Mouse (Mus musculus) neural tube, embryonic 15.5 days (tissue): Measurements from ENCODE around the gene Tbpl1. TPM values are rescaled to one million over a fixed set of nuclear protein-coding genes. Genes with fewer than 3 reads are reported as not detected.

ENCODE experiments used
- ATAC-seq: fragments of 200-750 bp; cut with Nextera tagmentation; 2 replicates; pipeline ENCODE4 v1.8.0; 2017; ENCODE audit warnings: mild to moderate bottlenecking, moderate TSS enrichment, moderate library complexity; ENCODE audit not compliant: low FRiP score
- H3K27ac ChIP-seq: fragments of 300-500 bp; sonication (generic); replicated peaks from 2 replicates; pipeline ENCODE4 v1.5.1; 2015; ENCODE audit warnings: mild to moderate bottlenecking, inconsistent platforms
- H3K27me3 ChIP-seq: fragments of 300-500 bp; sonication (generic); replicated peaks from 2 replicates; pipeline ENCODE4 v1.6.1; 2015; ENCODE audit warnings: inconsistent platforms
- H3K36me3 ChIP-seq: fragments of 300-500 bp; sonication (generic); 2 replicates; pipeline ENCODE4 v1.6.1; 2015; ENCODE audit warnings: inconsistent platforms
- H3K4me1 ChIP-seq: fragments of 300-500 bp; sonication (generic); 2 replicates; pipeline ENCODE4 v1.6.1; 2015; ENCODE audit warnings: inconsistent platforms
- H3K4me2 ChIP-seq: fragments of 300-500 bp; sonication (generic); 2 replicates; pipeline ENCODE4 v1.6.1; 2015; ENCODE audit warnings: inconsistent platforms, mild to moderate bottlenecking, moderate library complexity
- H3K4me3 ChIP-seq: fragments of 300-500 bp; sonication (generic); replicated peaks from 2 replicates; pipeline ENCODE4 v1.5.1; 2015; ENCODE audit warnings: mild to moderate bottlenecking, inconsistent platforms
- H3K9ac ChIP-seq: fragments of 300-500 bp; sonication (generic); replicated peaks from 2 replicates; pipeline ENCODE4 v1.6.1; 2015; ENCODE audit warnings: mild to moderate bottlenecking, inconsistent platforms
- H3K9me3 ChIP-seq: fragments of 300-500 bp; sonication (generic); replicated peaks from 2 replicates; pipeline ENCODE4 v1.6.1; 2016; ENCODE audit warnings: inconsistent platforms
- WGBS: fragments of 180-500 bp; shearing (Covaris S2); methylation state at CpG from one replicate; pipeline ENCODE4 v1.1.7; 2015; ENCODE audit warnings: mixed read lengths; 5-methylcytosine and 5-hydroxymethylcytosine counted together
- polyA plus RNA-seq: library from polyadenylated mRNA; unstranded; fragments of >200 nt; fragmentation: Nextera tagmentation; extraction: Ambion mirVana; gene quantifications from 2 replicates; pipeline ENCODE4 v1.2.1, GENCODE M21; 2015

Gene Tbpl1
- polyA plus RNA-seq, 1 experiment from 2014 or later = 88.3 TPM

DNA sequence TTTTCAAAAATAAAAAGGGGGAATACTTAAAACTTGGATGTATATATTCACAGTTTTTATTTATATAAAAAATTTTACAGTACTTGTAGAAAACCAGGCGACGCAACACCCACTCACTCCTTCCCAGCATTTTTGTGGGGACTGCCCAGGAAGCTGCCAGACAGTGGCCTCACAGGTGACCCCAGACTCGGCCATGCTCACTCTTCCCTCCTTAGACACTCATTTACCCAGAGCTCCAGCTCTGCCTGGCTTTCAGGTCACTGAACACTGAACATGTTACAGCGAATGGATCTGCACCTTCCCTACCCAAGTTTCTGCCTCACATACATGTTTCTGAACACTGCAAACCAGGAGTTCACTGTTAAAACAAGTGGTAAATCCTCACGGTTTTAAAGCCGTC is 27.9 kb downstream of the Tbpl1 start:
- no peaks in the 10 kb centered on the region for H3K4me1 ChIP-seq
- no peaks in the 10 kb centered on the region for H3K9me3 ChIP-seq
- no peaks in the 10 kb centered on the region for H3K27me3 ChIP-seq
- H3K4me2 ChIP-seq = no peak overlapping the region
- H3K27ac ChIP-seq = no peak overlapping the region
- peaks cover 52% of the 10 kb centered on the region for H3K36me3 ChIP-seq
- ATAC-seq = no peak
- WGBS = 90% methylated on average over 6 of the region's 6 CpGs
- H3K9ac ChIP-seq = no peak overlapping the region
- H3K4me3 ChIP-seq = no peak overlapping the region

GRCm38 (mm10) chr10:22701485-22702315 is 30.0 kb downstream of the Tbpl1 start:
- no peaks in the 10 kb centered on the region for H3K9me3 ChIP-seq
- peaks cover 33% of the 10 kb centered on the region for H3K36me3 ChIP-seq
- H3K27me3 ChIP-seq = no peaks in the 10 kb centered on the region
- H3K9ac ChIP-seq = no peak overlapping the region
- 83% methylated on average over 12 of the region's 12 CpGs for WGBS
- H3K4me1 ChIP-seq = no peaks in the 10 kb centered on the region
- ATAC-seq = no peak
- no peak overlapping the region for H3K4me3 ChIP-seq
- H3K4me2 ChIP-seq = no peak overlapping the region
- H3K27ac ChIP-seq = no peak overlapping the region

GRCm38 (mm10) chr10:22700773-22701172 is 31.0 kb downstream of the Tbpl1 start:
- Histone ChIP-seq H3K4me1 (no peaks in the 10 kb centered on the region), H3K36me3 (peaks cover 30% of the 10 kb centered on the region), H3K4me3 (no peak overlapping the region), H3K9me3 (no peaks in the 10 kb centered on the region), H3K9ac (no peak overlapping the region), H3K27me3 (no peaks in the 10 kb centered on the region), H3K27ac (no peak overlapping the region), H3K4me2 (no peak overlapping the region)
- WGBS = 90% methylated on average over 9 of the region's 9 CpGs
- no peak for ATAC-seq

- 78% methylated on average over 19 of the region's 19 CpGs for WGBS
- H3K9me3 ChIP-seq = no peaks in the 10 kb centered on the region
- peaks cover 25% of the 10 kb centered on the region for H3K36me3 ChIP-seq
- no peaks in the 10 kb centered on the region for H3K27me3 ChIP-seq
- no peak overlapping the region for H3K9ac ChIP-seq
- H3K27ac ChIP-seq = no peak overlapping the region
- no peaks in the 10 kb centered on the region for H3K4me1 ChIP-seq
- H3K4me2 ChIP-seq = no peak overlapping the region
- no peak for ATAC-seq
- no peak overlapping the region for H3K4me3 ChIP-seq
Observed at GRCm38 (mm10) chr10:22699487-22700335, 32.0 kb downstream of the Tbpl1 start.

DNA sequence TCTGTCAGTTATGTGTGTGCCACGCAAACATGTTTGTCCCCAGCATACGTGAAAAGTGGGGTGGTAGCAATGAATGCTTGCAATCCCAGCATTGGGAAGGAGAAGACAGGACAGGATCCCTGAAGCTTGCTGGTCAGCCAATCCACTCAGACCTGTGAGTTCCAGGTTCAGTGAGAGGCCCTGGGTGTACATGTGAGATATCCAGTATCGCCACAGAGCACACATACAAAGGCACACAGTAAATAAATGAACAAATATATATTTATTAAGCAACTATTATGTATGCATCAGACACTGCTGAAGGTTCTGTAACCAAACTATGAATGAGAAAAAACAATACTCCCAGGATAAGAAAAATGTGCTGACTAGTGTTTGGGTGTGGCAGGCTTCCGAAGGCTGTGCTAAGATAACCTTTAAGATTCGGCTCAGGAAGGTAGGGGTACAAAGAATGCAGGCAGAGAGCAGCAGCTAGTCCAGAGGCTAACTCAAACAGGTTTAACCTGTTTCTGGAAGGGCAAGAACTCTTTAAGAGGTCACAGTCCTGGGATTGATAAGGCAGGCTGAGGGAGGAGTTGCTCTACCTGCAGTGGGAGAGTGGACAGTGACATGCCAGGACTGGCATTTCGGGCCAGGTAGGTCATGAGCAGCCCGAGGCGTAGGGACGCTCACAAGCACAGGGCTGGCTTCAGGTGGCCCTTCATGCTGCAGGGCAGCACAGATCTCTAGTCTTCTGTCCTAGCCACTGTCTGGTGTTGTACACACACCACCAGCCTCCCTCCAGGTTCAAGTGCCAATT is 33.4 kb downstream of the Tbpl1 start:
- Histone ChIP-seq H3K36me3 (peaks cover 19% of the 10 kb centered on the region), H3K4me3 (no peak overlapping the region), H3K9ac (no peak overlapping the region), H3K27me3 (no peaks in the 10 kb centered on the region), H3K4me2 (no peak overlapping the region), H3K4me1 (no peaks in the 10 kb centered on the region), H3K9me3 (no peaks in the 10 kb centered on the region), H3K27ac (no peak overlapping the region)
- WGBS = 91% methylated on average over 9 of the region's 9 CpGs
- no peak for ATAC-seq

DNA sequence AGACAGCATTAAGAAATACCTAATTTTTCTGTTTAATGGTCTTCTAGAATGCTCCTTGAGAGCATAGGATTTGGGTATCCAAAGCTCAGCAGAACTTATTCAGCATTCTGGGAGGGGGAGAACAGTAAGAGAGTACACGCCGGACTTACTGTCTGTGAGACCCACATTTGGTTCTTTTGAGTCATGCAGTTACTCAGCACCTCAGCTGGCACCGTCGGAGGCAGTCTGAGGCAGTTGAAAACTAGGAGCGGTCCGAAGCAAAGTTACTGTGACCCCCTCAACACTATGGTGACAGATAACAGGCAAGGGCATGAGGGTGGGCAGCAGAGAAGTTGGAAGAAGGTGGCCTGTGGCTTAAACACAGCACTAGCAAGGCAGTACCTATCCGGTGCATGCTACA is 34.9 kb downstream of the Tbpl1 start:
- no peak overlapping the region for H3K27ac ChIP-seq
- 92% methylated on average over 7 of the region's 7 CpGs for WGBS
- no peak for ATAC-seq
- peaks cover 16% of the 10 kb centered on the region for H3K36me3 ChIP-seq
- H3K9ac ChIP-seq = no peak overlapping the region
- no peaks in the 10 kb centered on the region for H3K27me3 ChIP-seq
- H3K9me3 ChIP-seq = no peaks in the 10 kb centered on the region
- H3K4me1 ChIP-seq = no peaks in the 10 kb centered on the region
- H3K4me2 ChIP-seq = no peak overlapping the region
- H3K4me3 ChIP-seq = no peak overlapping the region

- peaks cover 16% of the 10 kb centered on the region for H3K36me3 ChIP-seq
- 95% methylated on average over 9 of the region's 9 CpGs for WGBS
- no peak overlapping the region for H3K9ac ChIP-seq
- ATAC-seq = no peak
- H3K4me2 ChIP-seq = no peak overlapping the region
- H3K27ac ChIP-seq = no peak overlapping the region
- H3K9me3 ChIP-seq = no peaks in the 10 kb centered on the region
- H3K4me3 ChIP-seq = no peak overlapping the region
- H3K4me1 ChIP-seq = no peaks in the 10 kb centered on the region
- no peaks in the 10 kb centered on the region for H3K27me3 ChIP-seq
Observed at GRCm38 (mm10) chr10:22696236-22696635, 35.5 kb downstream of the Tbpl1 start.

DNA sequence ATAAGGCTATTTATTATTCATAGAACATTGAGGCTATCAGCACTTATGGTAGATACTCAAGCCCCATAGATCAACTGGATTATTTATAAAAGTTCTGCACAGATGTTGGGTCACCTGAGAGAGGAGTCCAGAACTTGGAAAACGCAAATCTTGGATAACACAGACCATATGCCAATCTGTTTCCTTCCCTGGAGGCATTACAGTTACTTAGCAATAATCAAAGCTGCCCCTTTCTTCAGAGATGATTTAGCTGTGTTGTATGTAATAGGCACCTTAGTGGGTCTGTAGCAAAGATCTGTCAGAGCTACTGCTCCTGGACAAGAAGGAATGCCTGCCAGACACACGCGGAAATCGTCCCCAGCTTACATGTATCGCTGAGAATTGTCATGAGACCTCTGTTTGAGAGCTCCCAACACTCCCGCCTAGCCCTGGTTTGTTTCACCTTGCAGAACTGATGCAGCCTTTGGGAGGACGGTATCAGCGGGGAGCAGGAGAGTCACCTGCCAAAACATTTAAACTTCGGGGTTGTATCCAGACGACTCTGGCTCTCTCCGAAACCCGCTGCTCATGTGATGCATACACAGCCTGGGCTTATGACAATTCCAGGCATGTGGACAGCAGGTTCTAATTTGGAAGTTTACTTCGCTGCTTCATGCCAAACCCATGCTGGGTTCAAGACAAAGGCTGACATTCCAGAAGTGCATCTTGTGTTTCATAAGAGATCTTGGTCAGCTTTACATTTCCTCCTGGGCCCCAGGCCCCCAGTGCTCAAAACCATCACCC is 55.7 kb downstream of the Tbpl1 start:
- Histone ChIP-seq H3K27me3 (no peaks in the 10 kb centered on the region), H3K4me3 (no peak overlapping the region), H3K4me1 (no peaks in the 10 kb centered on the region), H3K9ac (no peak overlapping the region), H3K4me2 (no peak overlapping the region), H3K27ac (no peak overlapping the region), H3K9me3 (no peaks in the 10 kb centered on the region), H3K36me3 (no peaks in the 10 kb centered on the region)
- WGBS = 72% methylated on average over 13 of the region's 13 CpGs
- no peak for ATAC-seq

GRCm38 (mm10) chr10:22674176-22674575 is 57.6 kb downstream of the Tbpl1 start:
- Histone ChIP-seq H3K27ac (no peak overlapping the region), H3K27me3 (no peaks in the 10 kb centered on the region), H3K4me3 (no peak overlapping the region), H3K4me1 (no peaks in the 10 kb centered on the region), H3K9me3 (no peaks in the 10 kb centered on the region), H3K4me2 (no peak overlapping the region), H3K9ac (no peak overlapping the region), H3K36me3 (no peaks in the 10 kb centered on the region)
- ATAC-seq = no peak
- 95% methylated on average over 8 of the region's 8 CpGs for WGBS

- H3K4me3 ChIP-seq = no peak overlapping the region
- H3K27me3 ChIP-seq = no peaks in the 10 kb centered on the region
- H3K9me3 ChIP-seq = no peaks in the 10 kb centered on the region
- no peaks in the 10 kb centered on the region for H3K36me3 ChIP-seq
- H3K9ac ChIP-seq = no peak overlapping the region
- H3K4me1 ChIP-seq = no peaks in the 10 kb centered on the region
- WGBS = 92% methylated on average over 13 of the region's 13 CpGs
- ATAC-seq = no peak
- no peak overlapping the region for H3K4me2 ChIP-seq
- no peak overlapping the region for H3K27ac ChIP-seq
Observed at GRCm38 (mm10) chr10:22668509-22668908, 63.2 kb downstream of the Tbpl1 start.
